Mouse (Mus musculus): ENCODE results near the gene 6030468B19Rik. TPM values are rescaled to one million over a fixed set of nuclear protein-coding genes. Genes with fewer than 3 reads are reported as not detected.
"Not testable (repeated sequence)": the region's sequence is repeated elsewhere in the genome, so short reads cannot be mapped to it uniquely, and the experiment has no call there.

6030468B19Rik gene
- polyA plus RNA-seq, 1 experiment from 2014 or later = 0.27 TPM

- H3K27me3 ChIP-seq (ENCODE audit: control insufficient read depth, insufficient read depth, low read length); H3K9ac ChIP-seq (replicated peaks; ENCODE audit: low read length); ATAC-seq (replicated peaks; ENCODE audit: insufficient number of reproducible peaks, low FRiP score, low TSS enrichment, low read depth); H3K27ac ChIP-seq (replicated peaks; ENCODE audit: low read depth, low read length); H3K4me1 ChIP-seq (ENCODE audit: control insufficient read depth, insufficient read depth, low read length); H3K4me3 ChIP-seq (ENCODE audit: low read depth, low read length); H3K36me3 ChIP-seq (replicated peaks; ENCODE audit: control insufficient read depth, insufficient read depth, low read depth, low read length); DNase-seq (ENCODE audit: low spot score); H3K4me2 ChIP-seq (ENCODE audit: low read depth, low read length); H3K9me3 ChIP-seq (replicated peaks; ENCODE audit: control insufficient read depth, low read length): not testable (repeated sequence)
- 82% methylated on average over 7 of the region's 7 CpGs for WGBS
These were observed 9.0 kb upstream of the 6030468B19Rik start for GRCm38 (mm10) chr11:117788481-117788880.

- Histone ChIP-seq H3K9ac (replicated peaks; ENCODE audit: low read length) (no peak overlapping the region), H3K27me3 (ENCODE audit: control insufficient read depth, insufficient read depth, low read length) (no peaks in the 10 kb centered on the region), H3K4me3 (ENCODE audit: low read depth, low read length) (no peak overlapping the region), H3K36me3 (replicated peaks; ENCODE audit: control insufficient read depth, insufficient read depth, low read depth, low read length) (no peaks in the 10 kb centered on the region), H3K4me2 (ENCODE audit: low read depth, low read length) (peak overlapping the region; percentile 15; the same call in 1 of the 2 replicates), H3K27ac (replicated peaks; ENCODE audit: low read depth, low read length) (no peak overlapping the region), H3K4me1 (ENCODE audit: control insufficient read depth, insufficient read depth, low read length) (no peaks in the 10 kb centered on the region), H3K9me3 (replicated peaks; ENCODE audit: control insufficient read depth, low read length) (no peaks in the 10 kb centered on the region)
- ATAC-seq (replicated peaks; ENCODE audit: insufficient number of reproducible peaks, low FRiP score, low TSS enrichment, low read depth) (no peak), DNase-seq (ENCODE audit: low spot score) (peak; percentile 74)
- WGBS = 7% methylated on average over 14 of the region's 14 CpGs
These were observed 7.2 kb upstream of the 6030468B19Rik start for GRCm38 (mm10) chr11:117790286-117790685.

DNA sequence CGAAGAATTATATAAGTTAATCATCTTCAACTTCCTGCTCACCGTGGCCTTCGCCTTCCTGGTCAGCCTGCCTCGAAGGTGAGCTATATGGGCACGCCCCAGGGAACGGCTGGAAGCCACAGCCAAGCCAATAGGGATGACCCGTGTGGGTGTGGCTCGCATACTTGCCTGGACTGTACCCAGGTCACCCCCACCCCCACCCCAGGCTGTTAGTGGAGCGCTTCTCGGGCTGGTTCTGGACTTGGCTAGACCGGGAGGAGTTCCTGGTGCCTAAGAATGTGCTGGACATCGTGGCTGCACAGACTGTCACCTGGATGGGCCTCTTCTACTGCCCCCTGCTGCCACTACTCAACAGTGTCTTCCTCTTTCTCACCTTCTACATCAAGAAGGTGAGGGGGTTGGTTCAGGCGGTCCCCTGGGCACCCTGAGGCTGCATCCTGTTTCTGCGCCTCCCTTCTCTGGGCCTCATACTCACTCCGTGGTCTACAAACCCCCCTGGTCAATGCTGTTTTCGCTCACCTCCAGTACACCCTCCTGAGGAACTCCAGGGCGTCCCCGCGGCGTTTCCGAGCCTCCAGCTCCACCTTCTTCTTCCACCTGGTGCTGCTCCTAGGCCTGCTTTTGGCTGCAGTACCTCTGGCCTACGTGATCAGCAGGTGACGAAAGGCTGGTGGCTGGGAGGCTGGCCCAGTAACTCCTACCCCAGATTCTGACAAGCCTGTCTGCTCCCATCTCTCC, 6.6 kb upstream of the 6030468B19Rik start:
- ATAC-seq (replicated peaks; ENCODE audit: insufficient number of reproducible peaks, low FRiP score, low TSS enrichment, low read depth) = no peak
- H3K27me3 ChIP-seq (ENCODE audit: control insufficient read depth, insufficient read depth, low read length) = no peaks in the 10 kb centered on the region
- 30% methylated on average over 23 of the region's 23 CpGs for WGBS
- H3K9ac ChIP-seq (replicated peaks; ENCODE audit: low read length) = no peak overlapping the region
- H3K36me3 ChIP-seq (replicated peaks; ENCODE audit: control insufficient read depth, insufficient read depth, low read depth, low read length) = no peaks in the 10 kb centered on the region
- H3K4me1 ChIP-seq (ENCODE audit: control insufficient read depth, insufficient read depth, low read length) = no peaks in the 10 kb centered on the region
- no peaks in the 10 kb centered on the region for H3K9me3 ChIP-seq (replicated peaks; ENCODE audit: control insufficient read depth, low read length)
- no peak for DNase-seq (ENCODE audit: low spot score)
- H3K27ac ChIP-seq (replicated peaks; ENCODE audit: low read depth, low read length) = no peak overlapping the region
- no peak overlapping the region for H3K4me3 ChIP-seq (ENCODE audit: low read depth, low read length)
- H3K4me2 ChIP-seq (ENCODE audit: low read depth, low read length) = no peak overlapping the region; the same call in 1 of the 2 replicates

DNA sequence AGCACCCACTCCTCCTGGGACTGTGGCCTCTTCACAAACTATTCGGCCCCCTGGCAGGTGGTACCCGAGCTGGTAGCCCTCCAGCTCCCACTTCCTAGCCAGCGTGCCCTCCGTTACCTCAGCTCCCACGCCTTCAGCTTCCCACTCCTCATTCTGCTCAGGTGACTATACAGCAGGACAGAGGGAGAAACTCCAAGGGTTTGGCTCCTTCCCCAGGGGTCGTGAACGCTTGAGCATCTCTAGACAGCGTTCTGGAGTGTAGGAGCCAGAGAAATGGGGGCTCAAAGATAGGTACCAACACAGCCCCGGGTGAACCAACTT, 6.1 kb upstream of the 6030468B19Rik start:
- no peaks in the 10 kb centered on the region for H3K36me3 ChIP-seq (replicated peaks; ENCODE audit: control insufficient read depth, insufficient read depth, low read depth, low read length)
- 80% methylated on average over 9 of the region's 9 CpGs for WGBS
- H3K9ac ChIP-seq (replicated peaks; ENCODE audit: low read length) = no peak overlapping the region
- DNase-seq (ENCODE audit: low spot score) = no peak
- ATAC-seq (replicated peaks; ENCODE audit: insufficient number of reproducible peaks, low FRiP score, low TSS enrichment, low read depth) = no peak
- H3K9me3 ChIP-seq (replicated peaks; ENCODE audit: control insufficient read depth, low read length) = no peaks in the 10 kb centered on the region
- no peak overlapping the region for H3K27ac ChIP-seq (replicated peaks; ENCODE audit: low read depth, low read length)
- no peaks in the 10 kb centered on the region for H3K4me1 ChIP-seq (ENCODE audit: control insufficient read depth, insufficient read depth, low read length)
- H3K4me3 ChIP-seq (ENCODE audit: low read depth, low read length) = no peak overlapping the region
- H3K27me3 ChIP-seq (ENCODE audit: control insufficient read depth, insufficient read depth, low read length) = no peaks in the 10 kb centered on the region
- no peak overlapping the region for H3K4me2 ChIP-seq (ENCODE audit: low read depth, low read length)

DNA sequence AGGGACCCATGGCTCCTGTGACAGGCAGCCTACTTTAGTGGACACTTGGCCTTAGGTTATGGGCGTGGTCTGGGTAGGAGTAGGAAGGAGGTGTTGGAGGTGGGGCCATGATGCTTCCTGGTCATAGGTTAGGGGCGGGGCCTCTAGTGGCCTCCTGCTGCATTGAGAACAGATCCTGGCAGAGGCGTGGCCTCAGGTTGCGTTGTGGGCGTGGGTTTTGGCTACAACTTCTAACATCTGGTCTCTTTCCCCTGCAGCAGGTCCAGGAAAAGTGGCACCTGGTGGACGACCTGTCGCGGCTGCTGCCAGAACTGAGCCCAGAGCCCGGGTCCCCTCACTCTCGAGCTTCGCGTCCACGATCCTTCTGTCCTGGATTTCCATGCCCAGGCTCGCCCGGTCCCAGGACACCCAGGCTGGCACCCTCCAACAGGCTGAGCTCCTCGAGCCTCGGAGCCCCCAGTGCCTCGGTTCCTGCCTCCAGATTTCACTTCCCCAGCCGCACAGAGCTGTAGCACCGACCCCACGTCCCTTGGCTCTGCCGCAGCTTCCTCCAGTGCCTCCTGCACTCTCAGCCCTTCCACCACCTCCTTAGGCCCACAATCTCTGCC, 5.1 kb upstream of the 6030468B19Rik start:
- Histone ChIP-seq H3K4me2 (ENCODE audit: low read depth, low read length) (peak overlapping the region; percentile 27), H3K36me3 (replicated peaks; ENCODE audit: control insufficient read depth, insufficient read depth, low read depth, low read length) (no peaks in the 10 kb centered on the region), H3K4me3 (ENCODE audit: low read depth, low read length) (no peak overlapping the region), H3K27ac (replicated peaks; ENCODE audit: low read depth, low read length) (no peak overlapping the region), H3K9me3 (replicated peaks; ENCODE audit: control insufficient read depth, low read length) (no peaks in the 10 kb centered on the region), H3K9ac (replicated peaks; ENCODE audit: low read length) (peak overlapping the region; percentile 44), H3K27me3 (ENCODE audit: control insufficient read depth, insufficient read depth, low read length) (no peaks in the 10 kb centered on the region), H3K4me1 (ENCODE audit: control insufficient read depth, insufficient read depth, low read length) (no peaks in the 10 kb centered on the region)
- ATAC-seq (replicated peaks; ENCODE audit: insufficient number of reproducible peaks, low FRiP score, low TSS enrichment, low read depth) (no peak), DNase-seq (ENCODE audit: low spot score) (peak; percentile 64)
- 4% methylated on average over 22 of the region's 22 CpGs for WGBS

DNA sequence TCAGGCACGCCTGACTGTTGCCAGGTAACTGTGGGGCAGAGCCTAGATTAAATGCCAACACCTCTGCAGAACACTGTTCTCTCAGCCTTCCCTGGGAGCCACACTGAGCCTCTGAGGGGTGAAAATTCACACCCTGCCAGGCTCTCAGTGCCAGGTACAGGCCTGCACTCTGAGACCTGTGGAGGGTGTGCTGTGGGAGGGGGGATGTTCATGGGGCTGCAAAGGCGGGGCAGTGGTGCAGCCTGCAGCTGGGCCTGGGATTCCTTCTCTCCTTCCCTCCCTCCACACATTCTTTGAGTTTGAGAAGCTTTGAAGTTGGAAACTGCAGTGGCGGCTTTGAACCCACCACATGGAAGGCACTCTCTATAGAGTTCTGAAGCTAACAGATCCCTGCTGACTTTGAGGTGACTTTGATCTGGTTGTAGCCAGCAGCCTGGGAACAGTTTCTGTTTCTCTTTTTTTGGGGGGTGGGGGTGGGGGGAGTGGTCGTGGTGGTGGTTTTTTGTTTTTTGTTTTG, 3.4 kb upstream of the 6030468B19Rik start:
- no peak for ATAC-seq (replicated peaks; ENCODE audit: insufficient number of reproducible peaks, low FRiP score, low TSS enrichment, low read depth)
- no peaks in the 10 kb centered on the region for H3K4me1 ChIP-seq (ENCODE audit: control insufficient read depth, insufficient read depth, low read length)
- WGBS = 67% methylated on average over 4 of the region's 4 CpGs

DNA sequence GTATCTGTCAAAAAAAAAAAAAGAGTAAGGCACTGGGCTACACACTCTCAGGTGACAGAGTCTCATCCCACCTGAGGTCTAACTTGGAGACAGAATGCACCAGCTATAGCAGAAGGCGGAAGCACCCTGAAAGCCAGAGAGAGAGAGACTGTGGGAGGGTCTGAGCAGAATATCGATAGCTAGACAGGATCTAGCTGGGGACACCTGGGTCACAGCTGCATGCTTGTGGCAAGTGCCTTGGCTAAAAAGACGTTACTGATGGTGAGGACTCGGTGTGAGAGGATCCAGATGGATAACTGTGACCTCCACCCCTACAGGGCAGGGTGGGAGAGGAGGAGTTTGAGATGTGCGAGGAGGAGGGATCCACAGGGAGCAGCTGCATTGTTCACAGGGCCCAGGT, 506 bp upstream of the 6030468B19Rik start:
- Histone ChIP-seq H3K9me3 (replicated peaks; ENCODE audit: control insufficient read depth, low read length) (no peaks in the 10 kb centered on the region), H3K27ac (replicated peaks; ENCODE audit: low read depth, low read length) (no peak overlapping the region), H3K4me3 (ENCODE audit: low read depth, low read length) (no peak overlapping the region), H3K4me2 (ENCODE audit: low read depth, low read length) (no peak overlapping the region), H3K4me1 (ENCODE audit: control insufficient read depth, insufficient read depth, low read length) (no peaks in the 10 kb centered on the region), H3K36me3 (replicated peaks; ENCODE audit: control insufficient read depth, insufficient read depth, low read depth, low read length) (no peaks in the 10 kb centered on the region), H3K9ac (replicated peaks; ENCODE audit: low read length) (no peak overlapping the region), H3K27me3 (ENCODE audit: control insufficient read depth, insufficient read depth, low read length) (no peaks in the 10 kb centered on the region)
- DNase-seq (ENCODE audit: low spot score) (no peak), ATAC-seq (replicated peaks; ENCODE audit: insufficient number of reproducible peaks, low FRiP score, low TSS enrichment, low read depth) (no peak)
- WGBS = 38% methylated on average over 5 of the region's 5 CpGs

More for the DNA sequence above, 3.4 kb upstream of the 6030468B19Rik start:
- Histone ChIP-seq H3K4me2 (ENCODE audit: low read depth, low read length) (no peak overlapping the region), H3K4me3 (ENCODE audit: low read depth, low read length) (no peak overlapping the region), H3K36me3 (replicated peaks; ENCODE audit: control insufficient read depth, insufficient read depth, low read depth, low read length) (no peaks in the 10 kb centered on the region), H3K27me3 (ENCODE audit: control insufficient read depth, insufficient read depth, low read length) (no peaks in the 10 kb centered on the region), H3K9ac (replicated peaks; ENCODE audit: low read length) (no peak overlapping the region), H3K27ac (replicated peaks; ENCODE audit: low read depth, low read length) (no peak overlapping the region), H3K9me3 (replicated peaks; ENCODE audit: control insufficient read depth, low read length) (no peaks in the 10 kb centered on the region)
- DNase-seq (ENCODE audit: low spot score) = peak; percentile 16

- Histone ChIP-seq H3K4me2 (ENCODE audit: low read depth, low read length) (no peak overlapping the region), H3K9me3 (replicated peaks; ENCODE audit: control insufficient read depth, low read length) (no peaks in the 10 kb centered on the region), H3K27me3 (ENCODE audit: control insufficient read depth, insufficient read depth, low read length) (no peaks in the 10 kb centered on the region), H3K36me3 (replicated peaks; ENCODE audit: control insufficient read depth, insufficient read depth, low read depth, low read length) (no peaks in the 10 kb centered on the region), H3K9ac (replicated peaks; ENCODE audit: low read length) (no peak overlapping the region; the same call in 1 of the 2 replicates), H3K27ac (replicated peaks; ENCODE audit: low read depth, low read length) (no peak overlapping the region), H3K4me3 (ENCODE audit: low read depth, low read length) (no peak overlapping the region), H3K4me1 (ENCODE audit: control insufficient read depth, insufficient read depth, low read length) (no peaks in the 10 kb centered on the region)
- DNase-seq (ENCODE audit: low spot score) (no peak), ATAC-seq (replicated peaks; ENCODE audit: insufficient number of reproducible peaks, low FRiP score, low TSS enrichment, low read depth) (no peak)
- 43% methylated on average over 2 of the region's 2 CpGs for WGBS
These were observed 691 bp downstream of the 6030468B19Rik start for GRCm38 (mm10) chr11:117798160-117798541.

Measured in embryonic facial prominence, embryonic 11.5 days (tissue).